Mouse (Mus musculus): ENCODE measurements at regions not wholly inside any gene's neighbourhood (a gene's known extent, or its start where the extent isn't known, plus 50 kb on each side); places are given as distances from the start of the nearest gene placed in this dataset.
"Not testable (repeated sequence)": the region's sequence is repeated elsewhere in the genome, so short reads cannot be mapped to it uniquely, and the experiment has no call there.

DNA sequence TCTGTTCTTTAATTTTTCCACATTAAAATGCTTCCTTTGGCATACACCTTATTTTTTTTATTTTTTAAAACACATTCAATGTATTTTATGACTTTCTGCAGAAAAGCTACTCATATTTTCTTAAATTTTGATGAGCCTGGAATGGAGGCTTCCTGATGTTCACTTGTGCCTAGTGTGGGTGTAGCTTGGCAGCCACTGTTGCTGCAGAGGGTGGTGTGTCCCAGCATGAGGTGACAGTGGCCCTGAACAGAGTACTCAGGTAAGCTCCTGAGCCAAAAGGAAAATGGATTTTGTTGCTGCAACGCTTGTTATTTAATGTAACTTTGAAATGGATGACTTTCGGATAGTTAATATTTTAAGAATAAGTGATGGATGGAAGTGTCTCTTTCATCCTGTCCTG is 170.6 kb downstream of the Eipr1 start:
- DNase-seq, result no peak

DNA sequence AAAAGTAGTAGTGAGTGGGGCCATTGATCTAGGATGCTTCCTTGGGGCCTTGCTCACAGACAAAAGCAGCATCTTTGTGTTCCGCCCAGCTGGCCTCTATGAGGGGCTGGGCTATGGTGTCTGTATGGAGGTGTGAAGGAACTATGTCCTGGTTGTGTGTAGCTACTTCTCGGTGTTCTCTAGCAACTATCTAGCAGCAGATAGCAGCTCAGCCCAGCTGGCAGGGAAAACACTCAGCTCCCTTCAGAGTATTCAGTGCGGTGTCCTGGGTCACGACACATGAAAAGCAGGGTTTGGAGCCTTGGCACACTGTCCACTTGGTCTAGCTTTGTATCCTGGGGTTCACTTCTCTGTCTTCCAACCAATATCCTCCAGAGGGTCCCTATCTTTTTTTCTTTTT is 173.6 kb downstream of the Eipr1 start:
- DNase-seq, result no peak

DNA sequence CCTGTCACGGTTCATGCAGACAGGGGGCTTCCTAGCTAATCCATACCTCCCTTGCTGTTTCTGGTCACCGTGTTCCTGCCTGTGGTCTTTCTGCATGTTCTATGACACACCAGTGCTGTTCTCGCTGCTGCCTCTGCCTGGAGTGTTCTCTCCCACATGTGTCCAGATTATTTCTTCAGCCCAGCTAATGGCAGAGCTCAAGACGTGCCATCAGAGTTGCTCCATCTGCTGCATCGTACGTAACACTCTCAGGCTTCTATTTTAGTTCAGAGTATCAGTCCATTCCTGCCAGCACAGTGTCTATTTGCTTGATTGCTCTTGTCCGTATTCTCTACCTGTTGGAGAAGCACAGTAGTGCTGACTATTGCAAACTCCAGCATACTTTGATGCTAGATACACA is 188.3 kb downstream of the Eipr1 start:
- no peak for DNase-seq

DNA sequence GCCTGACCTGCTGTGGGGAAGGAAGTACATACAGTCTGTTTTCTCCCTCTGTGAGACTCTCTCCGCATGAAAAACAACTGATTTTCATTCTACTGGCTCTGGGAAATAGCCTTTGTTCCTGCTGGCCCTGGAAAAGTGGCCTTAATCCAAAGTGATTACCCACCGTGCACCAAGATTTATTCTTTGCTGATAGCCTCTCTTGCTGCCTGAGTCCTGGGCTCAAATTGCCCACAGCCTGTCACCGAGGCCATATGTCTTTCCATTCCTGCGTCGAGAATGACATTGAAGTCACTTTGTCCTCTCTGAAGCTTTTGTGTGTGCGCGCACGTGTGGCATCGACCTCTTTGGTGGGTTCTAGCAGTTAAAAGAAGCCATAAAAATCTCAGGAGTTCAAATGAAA is 197.3 kb downstream of the Eipr1 start:
- DNase-seq, result no peak

DNA sequence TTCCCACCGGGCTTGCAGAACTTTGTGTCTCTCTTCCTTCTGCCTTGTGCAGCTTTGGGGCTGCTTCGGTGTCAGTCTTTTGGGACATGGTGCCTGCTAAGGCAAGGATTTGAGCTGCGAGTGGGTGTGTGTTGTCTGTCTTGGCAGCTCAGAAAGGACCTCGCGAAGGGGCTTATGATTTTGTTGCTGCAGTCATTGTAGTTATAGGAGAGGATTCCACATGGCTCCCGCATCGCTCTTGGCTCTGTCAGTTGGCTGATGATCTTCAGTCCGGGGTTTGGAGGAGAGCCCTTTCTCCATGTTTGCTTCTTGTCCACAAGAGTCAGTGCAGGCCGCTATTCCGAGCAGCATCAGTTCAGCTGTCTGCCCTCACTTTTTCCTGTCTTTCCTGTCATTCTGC is 197.7 kb downstream of the Eipr1 start:
- no peak for DNase-seq

DNA sequence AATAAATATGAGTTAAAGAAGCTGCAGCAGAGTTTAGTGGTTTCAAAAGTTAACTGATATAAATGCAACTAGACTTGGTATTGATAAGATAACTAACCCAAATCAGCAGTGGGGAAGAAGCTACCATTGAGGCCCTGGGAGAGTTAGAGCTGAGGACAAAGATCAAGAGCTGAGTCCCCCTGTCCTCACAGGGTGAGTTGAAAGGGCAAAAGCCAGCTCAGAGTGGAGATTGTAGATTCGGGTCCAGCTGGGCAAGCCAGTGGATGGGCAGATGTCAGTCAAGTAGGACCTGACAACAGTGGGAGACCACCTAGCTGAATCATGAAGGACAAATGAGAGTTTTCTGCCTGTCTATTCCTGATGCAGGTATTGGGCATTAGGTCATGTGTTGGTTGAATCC is 205.6 kb downstream of the Eipr1 start:
- no peak for DNase-seq

DNA sequence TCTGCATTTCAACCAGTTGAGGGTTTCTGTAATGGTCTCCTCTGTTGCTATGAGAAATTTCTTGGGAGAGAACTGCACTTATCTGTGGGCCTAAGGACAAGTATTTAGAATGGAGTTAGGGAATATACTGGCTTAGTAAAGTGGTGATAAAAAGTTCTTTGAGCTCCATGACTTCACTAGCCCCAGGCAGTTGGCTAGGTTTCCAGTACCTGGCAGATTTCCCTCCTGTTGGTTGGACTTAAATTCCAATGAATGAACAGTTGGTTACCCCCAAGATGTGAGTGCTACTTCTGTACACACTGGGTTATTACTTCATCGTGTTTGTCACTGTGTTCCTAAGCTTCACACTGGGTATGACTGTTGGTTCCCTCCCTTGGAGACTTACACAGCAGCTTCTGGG is 207.1 kb downstream of the Eipr1 start:
- DNase-seq, result no peak

DNA sequence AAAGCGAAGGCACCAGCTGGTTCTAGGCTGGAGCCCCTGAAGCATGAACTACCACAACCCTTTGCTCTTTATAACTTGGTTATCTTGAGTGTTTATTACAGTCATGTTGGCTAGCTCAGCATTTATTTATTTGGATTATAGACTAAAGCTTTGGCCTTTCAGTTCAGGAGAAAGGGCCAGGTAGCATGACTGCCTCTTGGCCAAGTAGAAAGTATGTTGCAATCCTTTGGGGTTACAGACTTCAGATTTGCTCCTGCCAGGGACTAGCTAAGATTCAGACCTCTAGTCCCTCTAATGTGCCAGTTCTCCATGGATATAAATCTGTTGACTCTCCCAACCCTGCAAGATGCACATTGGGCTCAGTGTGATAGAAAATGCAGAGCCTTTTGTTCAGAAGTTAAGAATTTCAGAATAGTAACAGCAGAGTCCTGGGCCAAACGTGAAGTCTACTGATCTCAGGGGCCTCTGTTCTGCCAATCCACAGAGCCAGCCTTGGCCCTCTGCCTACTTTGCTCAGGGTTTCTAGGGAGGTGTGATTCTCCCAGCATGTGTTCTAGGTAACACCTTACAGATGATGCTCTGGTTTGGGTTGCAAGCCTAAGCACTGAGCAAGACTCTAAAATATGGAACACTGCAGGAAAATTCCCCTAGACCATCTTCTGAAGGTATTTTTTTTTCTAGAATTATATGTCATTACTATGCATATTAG is 218.2 kb downstream of the Eipr1 start:
- DNase-seq, result peak; percentile 14

DNA sequence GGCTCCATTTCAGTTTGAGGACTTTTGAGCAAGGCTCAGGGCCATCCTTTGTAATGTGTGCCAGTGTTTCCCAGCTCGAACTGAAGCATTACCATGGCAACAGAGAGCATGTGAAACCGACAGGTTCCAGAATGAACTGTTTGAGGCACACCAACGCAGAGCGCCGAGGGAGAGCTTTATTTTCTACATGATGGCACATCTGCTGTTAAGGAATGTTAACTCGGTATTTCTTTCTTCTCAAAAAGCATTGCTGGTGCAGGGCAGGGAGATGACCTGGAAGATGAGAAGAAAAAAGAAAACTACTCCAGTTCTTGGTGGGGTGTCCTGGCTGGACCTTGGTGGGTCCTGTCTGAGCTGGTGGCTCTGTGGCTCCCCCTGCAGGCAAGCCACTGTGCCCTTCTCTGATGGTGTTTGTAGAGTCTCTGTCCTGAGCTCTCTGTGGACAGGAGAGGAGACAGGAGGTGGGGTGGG is 223.0 kb downstream of the Eipr1 start:
- DNase-seq, result peak; percentile 49

DNA sequence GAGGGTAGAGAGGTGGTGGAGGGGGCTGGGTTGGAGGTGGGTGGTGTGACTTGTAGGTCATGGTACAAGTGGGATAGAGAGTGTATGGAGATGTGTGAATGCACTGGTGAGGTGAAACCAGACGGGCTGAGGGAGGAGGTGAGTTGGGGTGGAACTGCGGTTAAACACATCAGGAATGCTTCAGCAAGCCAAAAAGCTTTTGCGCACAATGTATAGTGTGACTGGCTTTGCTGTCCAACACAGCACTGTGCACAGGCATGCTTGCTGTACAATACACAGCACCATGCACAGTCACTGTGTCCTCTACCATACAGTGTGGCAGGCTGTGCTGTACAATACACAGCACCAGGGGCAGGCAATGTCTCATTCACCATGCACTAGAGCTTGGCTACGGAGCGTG is 223.6 kb downstream of the Eipr1 start:
- DNase-seq, result no peak

DNA sequence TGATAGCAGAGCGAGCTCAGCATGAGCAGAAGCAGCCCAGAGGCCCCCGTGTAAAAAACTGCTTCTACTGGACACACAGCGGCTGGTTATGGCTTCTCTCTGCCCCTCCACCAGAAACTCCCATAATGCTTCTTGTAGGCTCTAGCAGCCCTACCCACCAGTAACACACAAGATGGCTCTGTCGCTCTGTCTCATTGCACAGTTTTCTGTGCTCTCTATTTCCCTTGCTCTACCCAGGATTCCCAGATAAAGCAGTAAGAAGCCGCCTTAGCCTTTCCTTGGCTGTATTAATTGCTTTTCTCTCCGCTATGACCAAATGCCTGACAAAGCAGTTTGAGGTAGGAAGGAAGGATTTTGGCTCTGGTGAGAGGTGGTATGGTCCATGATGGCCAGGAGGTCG is 228.1 kb downstream of the Eipr1 start:
- DNase-seq, result no peak

DNA sequence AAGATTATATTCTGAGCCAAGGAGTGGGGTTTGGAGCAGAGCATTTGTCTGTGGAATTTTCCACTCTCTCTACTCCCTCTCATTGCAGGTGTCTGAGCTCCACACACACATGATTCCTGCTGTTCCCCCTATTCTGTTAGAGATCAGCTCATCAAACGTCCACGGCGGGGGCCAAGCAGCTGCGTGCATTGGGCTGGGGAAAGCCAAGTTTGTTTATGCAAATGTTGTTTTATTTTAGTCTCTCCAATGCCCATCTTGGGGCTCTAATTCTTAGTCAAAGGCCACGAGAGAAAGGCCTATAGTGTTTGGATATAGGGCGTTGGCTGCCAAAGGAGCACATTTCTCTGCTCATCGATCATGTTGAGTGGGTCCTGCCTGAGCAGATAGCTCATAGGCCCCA is 234.6 kb downstream of the Eipr1 start:
- no peak for DNase-seq

DNA sequence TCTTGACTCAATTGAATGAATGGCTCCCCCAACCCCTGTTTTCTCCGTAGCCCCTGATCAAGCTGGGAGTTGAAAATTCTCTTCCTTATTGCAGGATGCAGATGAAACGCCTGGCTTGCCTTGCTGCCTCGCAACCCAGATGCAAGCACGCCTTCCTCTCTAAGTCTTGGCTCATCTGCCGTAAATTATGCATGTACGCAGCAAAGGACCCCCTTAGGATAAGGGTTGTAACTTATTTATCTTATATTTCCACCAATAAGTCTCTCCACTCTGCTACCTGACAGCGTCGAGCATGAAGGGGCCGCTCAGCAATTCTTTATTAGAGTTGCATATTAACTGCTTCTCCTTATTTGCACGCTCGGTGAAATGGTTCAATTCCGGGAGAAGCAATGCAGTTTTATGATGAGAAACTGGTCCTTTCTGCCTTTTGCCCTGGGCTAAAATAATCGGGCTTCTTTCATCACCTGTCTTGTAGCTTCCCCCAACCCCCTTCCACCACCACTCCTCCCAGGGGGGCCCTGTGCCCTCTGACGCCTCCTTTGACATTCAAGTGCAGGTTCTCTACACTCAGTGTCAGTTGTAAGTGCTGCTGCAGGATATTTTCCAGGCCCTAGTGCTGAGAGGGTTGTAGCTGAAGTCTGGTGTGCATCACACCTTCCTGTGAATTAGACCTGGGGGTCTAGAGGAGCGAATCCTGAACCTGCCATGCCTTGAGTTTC is 246.0 kb downstream of the Eipr1 start:
- no peak for DNase-seq

DNA sequence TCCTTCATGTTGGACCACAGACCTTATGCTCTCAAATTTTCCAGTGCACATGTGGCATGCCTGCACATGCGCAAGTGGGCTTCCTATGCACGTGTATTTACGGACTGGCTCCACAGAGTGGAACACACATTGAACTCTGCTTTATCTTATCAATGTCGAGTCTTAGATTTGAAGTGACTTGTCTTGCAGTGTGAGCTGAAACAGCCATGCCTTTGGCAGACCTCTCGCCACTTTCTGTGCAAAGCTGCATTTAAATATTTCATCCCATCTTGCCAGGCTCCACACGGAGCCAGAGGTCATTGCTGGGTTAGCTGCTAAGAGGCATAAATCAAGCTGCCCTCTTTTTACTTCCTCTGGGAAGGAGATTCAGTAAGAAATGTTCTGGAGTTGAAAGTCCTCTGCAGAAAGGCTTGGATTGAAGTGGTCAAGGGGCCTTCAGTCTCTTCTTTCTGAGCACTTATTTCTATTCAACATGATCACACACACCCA is 248.4 kb downstream of the Eipr1 start:
- no peak for DNase-seq

DNA sequence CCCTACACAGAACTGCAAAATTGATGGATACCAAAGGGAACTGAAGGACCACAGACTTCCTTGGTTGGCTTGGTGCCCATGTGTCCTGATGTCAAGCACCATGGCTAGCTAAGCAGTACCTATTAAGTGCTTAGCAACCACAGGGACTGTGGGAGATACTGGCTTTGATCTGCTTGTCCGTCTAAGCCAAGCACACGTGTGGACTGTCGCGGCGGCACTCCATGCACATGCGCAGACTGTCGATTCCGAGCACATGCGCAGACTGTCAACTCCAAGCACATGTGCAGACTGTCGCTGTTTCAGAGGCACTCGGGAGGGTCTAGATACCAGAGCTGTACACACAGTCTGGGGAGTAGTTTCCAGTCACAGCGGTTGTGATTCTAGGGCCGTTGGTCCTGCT is 252.9 kb downstream of the Eipr1 start:
- DNase-seq, result no peak

DNA sequence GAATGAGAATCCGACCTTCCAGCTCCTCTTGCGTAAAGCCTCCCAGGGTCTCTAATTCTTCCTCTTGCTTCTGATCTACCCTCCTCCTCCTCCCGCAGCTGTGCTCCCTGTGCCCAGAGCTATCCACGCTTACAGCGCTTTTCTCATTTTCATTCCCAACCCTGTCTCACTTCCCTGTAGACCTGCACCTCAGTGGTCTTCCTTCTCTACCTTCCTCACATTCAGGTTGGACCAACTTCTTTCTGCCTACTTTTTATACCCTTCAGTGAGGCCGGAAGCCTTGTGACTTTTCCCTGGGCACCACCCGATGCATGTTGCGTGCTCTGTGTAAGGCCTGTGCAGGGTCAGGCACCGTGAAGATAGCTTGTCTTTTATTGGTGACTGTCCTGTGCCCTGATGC is 263.0 kb downstream of the Eipr1 start:
- DNase-seq, result no peak

DNA sequence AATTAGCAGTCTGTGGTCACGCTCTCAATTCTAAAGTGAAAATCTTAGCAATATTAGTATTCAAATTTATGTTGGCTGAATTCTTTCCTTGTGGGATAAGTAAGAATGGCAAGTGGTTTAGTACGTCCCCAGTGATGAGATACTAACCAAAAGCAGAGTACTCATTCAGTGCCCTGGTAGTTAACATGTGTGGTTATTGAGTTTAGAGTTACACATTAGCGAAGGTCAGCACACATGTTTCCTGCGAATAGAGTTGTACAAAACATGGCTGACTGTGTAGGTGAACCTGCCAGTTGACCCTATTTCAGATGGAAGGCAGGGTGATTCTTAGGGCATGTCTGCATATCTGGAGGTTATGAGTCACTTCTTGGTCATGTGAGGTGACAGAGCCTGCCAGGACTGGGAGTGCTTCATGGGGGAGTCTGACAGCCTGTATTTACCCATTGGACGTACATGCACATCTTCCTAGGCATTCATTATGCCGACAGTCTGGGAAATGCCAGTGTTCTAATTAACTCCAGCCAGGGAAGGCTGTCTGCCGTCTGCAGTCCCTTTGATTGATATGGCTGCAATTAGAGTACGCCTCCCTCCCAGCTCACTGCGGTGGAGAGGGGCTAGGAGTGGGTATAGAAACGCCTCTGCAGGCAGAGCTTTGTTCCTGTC is 263.7 kb downstream of the Eipr1 start:
- DNase-seq, result peak; percentile 15

DNA sequence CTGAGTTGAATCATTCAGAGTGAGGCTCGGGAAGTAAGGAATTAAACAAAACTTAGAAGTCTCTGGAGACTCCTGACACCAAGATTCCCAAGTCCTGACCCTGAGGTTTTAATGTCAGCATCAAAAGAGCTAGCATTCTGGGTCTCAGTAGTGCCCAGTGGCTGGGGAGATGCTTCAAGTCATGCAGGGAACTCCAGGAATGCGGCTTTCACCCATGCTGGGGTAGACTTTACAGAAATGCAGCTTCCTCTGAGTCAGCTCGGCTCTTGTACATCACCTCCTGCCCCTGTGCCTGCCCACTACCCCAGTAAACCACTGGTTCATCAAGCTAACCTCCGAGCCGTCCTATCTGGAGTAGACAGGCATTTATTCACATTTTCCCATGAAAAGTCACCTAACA is 269.5 kb downstream of the Eipr1 start:
- DNase-seq, result no peak

DNA sequence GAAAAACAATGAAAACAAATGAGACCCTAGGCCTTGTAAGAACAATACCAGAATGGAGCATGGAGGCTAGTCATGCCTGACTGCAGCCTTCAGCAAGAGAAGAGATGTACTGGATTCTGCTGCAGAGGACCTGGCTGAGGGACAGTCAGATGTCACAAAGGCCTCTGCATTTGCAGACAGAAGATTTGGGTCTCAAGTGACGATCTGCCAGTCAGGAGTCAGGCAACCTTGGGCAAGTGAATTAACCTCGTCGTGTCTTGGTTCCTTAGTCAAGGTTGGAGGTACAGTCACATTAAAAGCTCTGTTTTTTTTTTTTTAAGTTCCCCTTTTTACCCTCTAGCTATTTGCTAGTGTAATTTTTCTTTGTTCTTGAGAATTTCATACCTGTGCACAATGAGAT is 276.6 kb downstream of the Eipr1 start:
- DNase-seq, result no peak

DNA sequence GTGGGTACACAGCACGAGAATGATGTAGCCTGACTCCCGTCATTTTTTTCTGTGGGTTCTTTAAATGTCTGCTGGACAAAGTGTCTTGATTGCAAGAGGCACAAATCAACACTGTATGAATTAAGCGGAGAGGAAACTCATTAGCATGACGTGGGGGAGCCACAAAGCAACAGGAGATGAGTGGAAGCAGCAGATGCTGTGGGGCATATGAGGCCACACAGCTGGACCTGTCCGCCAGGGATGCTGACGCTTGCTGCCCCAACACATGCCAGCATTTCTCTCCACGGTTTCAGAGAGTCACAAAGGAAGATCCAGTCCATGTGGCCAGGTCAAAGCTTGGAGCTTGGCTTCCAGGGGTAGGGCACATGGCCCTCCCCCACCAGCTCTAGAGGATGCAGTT is 277.9 kb downstream of the Eipr1 start:
- no peak for DNase-seq

DNA sequence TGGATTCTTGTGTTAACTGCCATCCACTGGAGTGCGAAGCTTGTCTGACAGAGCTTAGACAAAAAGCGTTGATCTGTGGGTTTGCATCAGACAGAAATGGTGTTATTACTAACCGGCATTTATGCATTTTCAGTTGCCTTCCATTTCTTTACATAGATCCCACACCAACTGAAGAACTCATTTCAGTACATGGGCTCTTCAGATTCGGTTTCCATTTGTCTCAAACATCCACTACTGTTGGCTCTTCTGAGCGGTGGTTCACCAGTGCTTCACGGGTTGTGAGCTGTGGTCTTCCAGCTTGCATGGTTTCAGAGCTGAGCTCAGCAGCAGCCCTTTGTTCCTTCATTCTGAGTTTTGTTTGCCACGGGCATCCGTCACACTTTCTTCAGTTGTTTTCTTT is 294.4 kb downstream of the Eipr1 start:
- no peak for DNase-seq

DNA sequence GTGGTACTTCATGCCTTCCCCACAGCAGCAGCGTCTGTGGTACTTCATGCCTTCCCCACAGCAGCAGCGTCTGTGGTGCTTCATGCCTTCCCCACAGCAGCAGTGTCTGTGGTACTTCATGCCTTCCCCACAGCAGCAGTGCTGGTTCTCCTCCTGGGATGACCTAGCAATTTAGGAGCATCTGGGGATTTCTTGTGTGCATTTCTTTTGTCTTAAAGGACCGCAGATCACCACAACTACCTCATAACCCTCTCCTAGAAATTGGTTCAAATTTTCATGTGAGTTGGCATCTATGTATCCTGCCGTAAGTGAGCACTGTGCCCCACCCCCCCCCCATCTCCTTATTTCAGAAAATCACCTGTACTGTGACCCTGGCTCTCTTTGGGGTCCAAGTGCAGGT is 297.0 kb downstream of the Eipr1 start:
- not testable (repeated sequence) for DNase-seq

DNA sequence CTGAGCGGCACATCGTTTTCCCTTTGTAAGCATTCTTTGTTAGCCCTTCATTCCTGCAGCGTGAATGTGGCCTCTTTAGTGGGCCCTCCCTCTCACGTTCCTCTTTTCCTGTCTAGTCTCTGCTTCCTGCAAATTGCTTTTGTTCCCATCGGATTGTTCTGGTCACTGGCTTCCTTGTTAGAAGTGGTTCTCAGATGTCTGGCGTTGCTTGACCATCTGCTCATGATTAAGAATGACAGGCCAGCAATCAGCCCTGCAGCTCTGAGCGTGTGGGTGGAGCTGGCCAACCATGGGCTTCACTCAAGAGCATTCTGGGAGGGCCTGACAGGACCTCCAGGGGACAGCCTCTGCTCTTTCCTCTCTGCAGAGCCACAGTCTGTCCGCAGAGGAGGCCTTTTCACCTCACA is 297.5 kb downstream of the Eipr1 start:
- no peak for DNase-seq

DNA sequence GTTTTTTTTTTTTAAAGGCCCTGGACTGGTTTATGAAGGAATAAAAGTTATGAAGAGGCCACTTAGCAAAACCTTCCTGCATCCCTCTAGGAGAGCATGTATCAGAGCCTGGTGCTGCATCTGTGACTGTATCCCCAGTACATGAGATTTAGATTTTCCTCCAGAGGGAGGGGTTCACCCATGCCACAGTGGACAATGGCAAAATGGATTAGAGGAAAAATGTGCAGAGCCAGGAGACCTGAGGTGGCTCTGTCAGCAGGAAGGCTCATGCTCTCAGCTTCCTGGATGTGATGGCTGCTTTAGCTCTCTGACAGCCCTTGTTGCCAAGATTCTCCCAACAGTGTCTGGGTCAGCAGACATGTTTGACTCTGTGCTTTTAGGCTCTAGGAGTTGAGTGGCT is 298.2 kb downstream of the Eipr1 start:
- no peak for DNase-seq

All from adrenal gland, postnatal 25 days (tissue).